Mouse (Mus musculus) kidney, postnatal 0 days (tissue): ENCODE results near the gene Nde1. TPM values are rescaled to one million over a fixed set of nuclear protein-coding genes. Genes with fewer than 3 reads are reported as not detected.

Experiments
- ATAC-seq: fragments of 200-750 bp; cut with Nextera tagmentation; replicated peaks from 2 replicates; pipeline ENCODE4 v1.8.0; 2017; ENCODE audit warnings: low read depth, moderate number of reproducible peaks, moderate TSS enrichment, moderate library complexity; ENCODE audit not compliant: low FRiP score
- DNase-seq: peaks from one replicate; pipeline ENCODE4 v3.0.0-alpha.2; 2016; ENCODE audit warnings: low spot score
- H3K27ac ChIP-seq: fragments of 300-500 bp; sonication (generic); 2 replicates; pipeline ENCODE4 v1.5.1; 2014; ENCODE audit warnings: mild to moderate bottlenecking
- H3K27me3 ChIP-seq: fragments of 300-500 bp; sonication (generic); 2 replicates; pipeline ENCODE4 v1.6.1; 2014; ENCODE audit warnings: low read length, mixed read lengths; ENCODE audit not compliant: insufficient read depth
- H3K36me3 ChIP-seq: fragments of 300-500 bp; sonication (generic); 2 replicates; pipeline ENCODE4 v1.6.1; 2014; ENCODE audit warnings: low read length, mixed read lengths; ENCODE audit not compliant: insufficient read depth
- H3K4me1 ChIP-seq: fragments of 300-500 bp; sonication (generic); replicated peaks from 2 replicates; pipeline ENCODE4 v1.6.1; 2014; ENCODE audit warnings: antibody characterized with exemption, low read length, mixed read lengths; ENCODE audit not compliant: insufficient read depth
- H3K4me2 ChIP-seq: fragments of 300-500 bp; sonication (generic); 2 replicates; pipeline ENCODE4 v1.6.1; 2014; ENCODE audit warnings: mild to moderate bottlenecking, low read length, moderate library complexity, mixed read lengths
- H3K4me3 ChIP-seq: fragments of 300-500 bp; sonication (generic); replicated peaks from 2 replicates; pipeline ENCODE4 v1.5.1; 2014; ENCODE audit warnings: low read depth, low read length
- H3K9ac ChIP-seq: fragments of 300-500 bp; sonication (generic); 2 replicates; pipeline ENCODE4 v1.6.1; 2014; ENCODE audit warnings: low read depth, low read length
- H3K9me3 ChIP-seq: fragments of 300-500 bp; sonication (generic); replicated peaks from 2 replicates; pipeline ENCODE4 v1.6.1; 2016; ENCODE audit warnings: low read length, inconsistent platforms, mixed read lengths
- CTCF ChIP-seq: IDR thresholded peaks from 2 replicates; pipeline ENCODE4 v1.5.1; 2016; ENCODE audit warnings: antibody characterized with exemption, low read depth, mild to moderate bottlenecking, moderate library complexity
- WGBS: fragments of 180-500 bp; shearing (Covaris S2); extraction: QIAGEN DNeasy Blood & Tissue Kit; methylation state at CpG from one replicate; pipeline ENCODE4 v1.1.7; 2014; 5-methylcytosine and 5-hydroxymethylcytosine counted together
- microRNA counts: library from miRNA; unstranded; fragments of <30 nt; microRNA quantifications from one replicate; lab custom pipeline; 2015
- microRNA-seq: library from miRNA; unstranded; fragments of <30 nt; microRNA quantifications from one replicate; pipeline ENCODE4, GENCODE M21; 2016
- polyA plus RNA-seq: library from polyadenylated mRNA; unstranded; fragments of >200 nt; fragmentation: Nextera tagmentation; extraction: Ambion mirVana; gene quantifications from 2 replicates; pipeline ENCODE4 v1.2.1, GENCODE M21; 2015

The Nde1 gene
- polyA plus RNA-seq, 1 experiment from 2014 or later, result 67.3 TPM

- Histone ChIP-seq H3K9me3 (no peaks in the 10 kb centered on the region), H3K27me3 (no peaks in the 10 kb centered on the region), H3K4me3 (no peak overlapping the region), H3K36me3 (0 out of 2 replicates have a peak, but pooled peaks cover 3% of the 10 kb centered on the region), H3K9ac (no peak overlapping the region), H3K4me2 (no peak overlapping the region), H3K27ac (no peak overlapping the region), H3K4me1 (no peaks in the 10 kb centered on the region)
- ATAC-seq (no peak), DNase-seq (no peak)
- peak; percentile 28; the same call in 1 of the 2 replicates for TF ChIP-seq CTCF
- 75% methylated on average over 4 of the region's 4 CpGs for WGBS
These were observed 35.7 kb downstream of the Nde1 start for GRCm38 (mm10) chr16:14198798-14199197.

- Histone ChIP-seq H3K4me1 (no peaks in the 10 kb centered on the region), H3K27me3 (no peaks in the 10 kb centered on the region), H3K4me2 (no peak overlapping the region), H3K4me3 (no peak overlapping the region), H3K27ac (no peak overlapping the region), H3K9ac (no peak overlapping the region), H3K36me3 (no peaks in the 10 kb centered on the region), H3K9me3 (no peaks in the 10 kb centered on the region)
- DNase-seq (no peak), ATAC-seq (no peak)
- TF ChIP-seq CTCF, result no peak
- 88% methylated on average over 3 of the region's 3 CpGs for WGBS
These were observed 52.1 kb downstream of the Nde1 start for GRCm38 (mm10) chr16:14215156-14215555.

GRCm38 (mm10) chr16:14237100-14237723, 74.1 kb downstream of the Nde1 start:
- no peaks in the 10 kb centered on the region for H3K9me3 ChIP-seq
- H3K27me3 ChIP-seq, result no peaks in the 10 kb centered on the region
- H3K4me1 ChIP-seq, result no peaks in the 10 kb centered on the region
- H3K36me3 ChIP-seq, result no peaks in the 10 kb centered on the region
- no peak overlapping the region for H3K27ac ChIP-seq
- WGBS, result 13% methylated on average over 6 of the region's 6 CpGs
- H3K4me2 ChIP-seq, result no peak overlapping the region
- H3K4me3 ChIP-seq, result no peak overlapping the region
- ATAC-seq, result 0 out of 2 replicates have a peak, but pooled peaks have one; percentile 48
- no peak overlapping the region for H3K9ac ChIP-seq
- TF ChIP-seq CTCF, result peak; percentile 98
- DNase-seq, result peak; percentile 82

DNA sequence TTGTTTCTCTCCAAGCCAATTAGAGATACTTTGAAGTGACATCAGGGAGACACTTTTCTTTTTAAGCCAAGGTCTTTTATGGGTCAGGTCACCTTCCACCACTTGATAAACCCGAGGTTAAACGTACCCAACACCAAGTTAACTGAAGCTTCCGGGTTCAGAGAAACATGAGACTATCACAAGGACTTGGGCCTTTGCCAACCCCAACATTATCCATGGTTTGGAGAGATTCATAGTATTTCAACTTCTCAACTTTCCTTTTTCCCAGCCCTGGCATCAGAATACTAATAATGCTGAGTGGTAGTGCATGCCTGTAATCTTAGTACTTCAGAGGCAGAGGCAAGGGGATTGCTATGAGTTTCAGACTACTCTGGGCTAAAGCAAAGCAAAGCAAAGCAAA, 79.0 kb downstream of the Nde1 start:
- Histone ChIP-seq H3K4me1 (no peaks in the 10 kb centered on the region), H3K4me2 (no peak overlapping the region), H3K27ac (no peak overlapping the region), H3K4me3 (no peak overlapping the region), H3K27me3 (no peaks in the 10 kb centered on the region), H3K9me3 (no peaks in the 10 kb centered on the region), H3K9ac (no peak overlapping the region), H3K36me3 (no peaks in the 10 kb centered on the region)
- no peak for ATAC-seq
- TF ChIP-seq CTCF, result no peak
- 53% methylated on average over 3 of the region's 3 CpGs for WGBS
- DNase-seq, result peak; percentile 16

MicroRNAs within 50 kb of the gene (microRNA counts, 519-probe panel; counts per million panel counts)
- 3,602 counts per million, percentile 73 among the panel's probes with 10 or more counts for microRNA mmu-miR-484 (lab: Ali Mortazavi, UCI)

Small RNAs within 50 kb of the gene (microRNA-seq; reads per million reads assigned to microRNA genes)
- gene Gm27671, result not detected
- gene Mir484, result 1,806 reads per million, percentile 82 among the genes with 10 or more reads in this experiment

Other genes starting within 250 kb of the Nde1 start
- gene 2900011O08Rik, start 176.7 kb upstream of the Nde1 start, polyA plus RNA-seq, result 0.84 and 1.1 TPM in 2 replicates
- gene Ifitm7, start 176.4 kb upstream of the Nde1 start, polyA plus RNA-seq, result 0.22 TPM in 1 of 2 replicates, not detected in the other
- gene Marf1, start 76 bp downstream of the Nde1 start, polyA plus RNA-seq, result 10.2 and 11.3 TPM in 2 replicates
- 11.5 and 12.6 TPM in 2 replicates for gene Myh11, start 128.1 kb downstream of the Nde1 start, polyA plus RNA-seq
- 144 and 149 TPM in 2 replicates for gene Fopnl, start 154.1 kb downstream of the Nde1 start, polyA plus RNA-seq
- gene Abcc1, start 198.3 kb downstream of the Nde1 start, polyA plus RNA-seq, result 11.6 and 11.8 TPM in 2 replicates